Mouse (Mus musculus) mesoderm, embryonic 11.5 days (tissue): ENCODE data around the gene Gm11487.
"Not testable (repeated sequence)": the region's sequence is repeated elsewhere in the genome, so short reads cannot be mapped to it uniquely, and the experiment has no call there.

Source experiments
- DNase-seq: peaks from one replicate; pipeline ENCODE4 v3.0.0-alpha.2; 2012; ENCODE audit warnings: low read depth, low spot score

Gene Gm11487

GRCm38 (mm10) chr4:73404972-73405371, at the start of gene Gm11487:
Gene Gm11487, minus strand, starts transcription at chr4:73405072.
- not testable (repeated sequence) for DNase-seq

GRCm38 (mm10) chr4:73444715-73445114, 39.8 kb upstream of the Gm11487 start:
- peak; percentile 22 for DNase-seq

GRCm38 (mm10) chr4:73442568-73442967, 37.7 kb upstream of the Gm11487 start:
- DNase-seq: no peak

GRCm38 (mm10) chr4:73425903-73426302, 21.0 kb upstream of the Gm11487 start:
- no peak for DNase-seq

- no peak for DNase-seq
Measured at GRCm38 (mm10) chr4:73423049-73423448, 18.2 kb upstream of the Gm11487 start.

- no peak for DNase-seq
Measured at GRCm38 (mm10) chr4:73366534-73366933, 38.3 kb downstream of the Gm11487 start.
